Comparison of ENCODE assay signal across 12 mouse cellular contexts in genomic region chr3:153967447-153967846, GRCm38 (mm10). TPM values are rescaled to one million over a fixed set of nuclear protein-coding genes. Genes with fewer than 3 reads are reported as not detected.
"Had no signal": no experiment of that assay in that cellular context is flagged by ENCODE, and none has a peak within 500 bp of the region (broad histone marks: within the 10 kb centered on the region; RNA-seq: fewer than 3 reads in every experiment).

No protein-coding gene starts in this region.

- H3K4me2 ChIP-seq: liver, embryonic 13.5 days; midbrain, embryonic 11.5 days had no signal

- H3K4me1 ChIP-seq: liver, embryonic 13.5 days had no signal

- H3K9ac ChIP-seq: liver, embryonic 13.5 days had no signal

- H3K36me3 ChIP-seq: liver, embryonic 13.5 days had no signal

- H3K27ac ChIP-seq: left cerebral cortex, adult 2 months; liver, embryonic 13.5 days had no signal

- H3K9me3 ChIP-seq: liver, embryonic 13.5 days had no signal

- H3K4me3 ChIP-seq: left cerebral cortex, adult 2 months; liver, embryonic 13.5 days had no signal

- DNase-seq: kidney, postnatal 14 days; layer of hippocampus, postnatal 36 days; liver, embryonic 13.5 days; lung, adult 2 months; lung, postnatal 14 days; lung, postnatal 4 days; midbrain, embryonic 14.5 days; thymus, adult 18-20 months; thymus, postnatal 36 days had no signal

RNA-seq across cellular contexts. Expression of gene Slc44a5, which starts 5.8 kb away (rescaled TPM):
- polyA plus RNA-seq: liver, adult 2 months; lung, adult 2 months had no signal
